Mouse (Mus musculus): ENCODE measurements at regions not wholly inside any gene's neighbourhood (a gene's known extent, or its start where the extent isn't known, plus 50 kb on each side); places are given as distances from the start of the nearest gene placed in this dataset.
"Not testable (repeated sequence)": the region's sequence is repeated elsewhere in the genome, so short reads cannot be mapped to it uniquely, and the experiment has no call there.

- not testable (repeated sequence) for DNase-seq
These were observed 710.2 kb upstream of the Brinp3 start for GRCm38 (mm10) chr1:145784370-145784769.

GRCm38 (mm10) chr1:145806390-145806948, 688.1 kb upstream of the Brinp3 start:
- peak; percentile 84 to 88 for DNase-seq

- DNase-seq, result no peak
These were observed 647.5 kb upstream of the Brinp3 start for GRCm38 (mm10) chr1:145847047-145847446.
